Mouse (Mus musculus) T-helper 2 cell (primary cell): ENCODE results near the gene Hist1h2aa.

Experiments
- in situ Hi-C: fragments of 300-600 bp; cut with MboI, MseI; formaldehyde crosslinking; loops from one replicate; pipeline ENCODE4 v1.15.1; 2025; ENCODE audit warnings: high pct_unique_total_duplicates

Gene Hist1h2aa

DNA sequence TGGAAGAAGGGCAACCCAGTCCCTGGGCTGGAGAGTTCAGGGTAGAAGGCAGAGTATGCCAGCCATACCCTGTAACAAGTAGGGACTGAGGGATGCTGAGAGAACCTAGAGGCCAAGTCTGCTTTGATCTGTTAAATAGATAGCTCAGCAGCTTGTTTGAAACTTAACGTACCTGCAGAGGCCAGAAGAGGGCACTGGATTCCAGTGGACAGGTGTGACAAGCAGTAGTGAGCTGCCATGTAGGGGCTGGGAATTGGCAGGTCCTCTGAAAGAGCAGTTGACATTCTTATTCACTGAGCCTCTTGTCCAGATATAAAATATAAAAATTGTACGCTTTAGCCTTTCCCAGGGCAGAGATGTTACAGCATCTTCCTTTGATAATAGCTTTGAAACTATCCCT lies 8.6 kb downstream of the Hist1h2aa start:
- in situ Hi-C loops: no loop called here

DNA sequence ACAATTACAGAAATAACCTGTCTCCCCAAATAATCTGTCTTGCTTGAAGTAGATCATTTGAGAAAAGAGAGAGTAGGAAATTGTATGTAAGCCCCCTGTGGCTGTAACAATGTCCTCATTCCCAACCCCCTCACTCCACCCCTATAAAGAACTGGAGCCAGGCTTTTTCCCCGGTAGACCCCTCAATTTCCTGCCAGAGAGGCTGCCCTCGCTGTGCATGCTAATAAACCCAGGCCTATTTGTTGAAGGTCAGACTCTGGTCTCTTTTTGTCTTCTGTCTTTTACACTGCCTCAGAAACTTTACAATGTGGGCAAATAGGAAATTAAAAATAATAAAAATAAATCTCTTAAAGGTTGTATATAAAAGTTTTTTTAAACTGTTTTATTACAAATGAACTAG lies 12.0 kb downstream of the Hist1h2aa start:
- in situ Hi-C loops: no loop called here

DNA sequence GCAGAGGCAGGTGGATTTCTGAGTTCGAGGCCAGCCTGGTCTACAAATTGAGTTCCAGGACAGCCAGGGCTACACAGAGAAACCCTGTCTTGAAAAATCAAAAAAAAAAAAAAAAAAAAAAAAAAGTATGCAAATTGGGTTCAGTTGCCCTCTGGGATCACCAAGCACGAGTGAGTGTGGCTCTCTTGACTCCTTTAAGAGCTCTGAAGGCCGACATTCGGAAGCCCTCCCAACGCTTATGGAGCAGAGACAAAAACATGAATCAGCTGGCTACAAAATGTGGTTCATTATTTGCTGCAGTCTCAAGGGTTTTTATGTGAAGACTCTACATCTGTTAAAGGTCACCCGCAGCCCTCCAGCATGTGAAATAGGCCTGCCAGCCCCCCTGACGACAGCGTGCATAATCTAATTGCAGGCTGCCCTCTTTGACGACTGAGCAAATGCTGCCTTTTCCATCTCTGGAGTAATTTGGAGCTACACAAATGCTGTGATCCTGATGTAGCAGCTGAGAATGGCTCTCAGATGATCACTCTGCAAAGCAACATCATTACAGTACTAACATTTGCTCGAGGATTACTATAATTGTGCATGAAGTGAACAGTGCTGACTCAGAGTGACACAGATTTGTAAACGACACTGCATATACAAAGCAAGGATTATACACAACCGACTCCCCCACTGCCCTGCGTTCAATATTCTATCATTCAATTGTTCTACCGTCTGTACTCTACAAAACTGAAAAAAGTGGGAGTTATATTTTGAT lies 15.4 kb downstream of the Hist1h2aa start:
- in situ Hi-C loops: loop anchor here (5.0 kb wide), 1 partner anchor 287 kb away; no protein-coding TSS in a partner anchor

DNA sequence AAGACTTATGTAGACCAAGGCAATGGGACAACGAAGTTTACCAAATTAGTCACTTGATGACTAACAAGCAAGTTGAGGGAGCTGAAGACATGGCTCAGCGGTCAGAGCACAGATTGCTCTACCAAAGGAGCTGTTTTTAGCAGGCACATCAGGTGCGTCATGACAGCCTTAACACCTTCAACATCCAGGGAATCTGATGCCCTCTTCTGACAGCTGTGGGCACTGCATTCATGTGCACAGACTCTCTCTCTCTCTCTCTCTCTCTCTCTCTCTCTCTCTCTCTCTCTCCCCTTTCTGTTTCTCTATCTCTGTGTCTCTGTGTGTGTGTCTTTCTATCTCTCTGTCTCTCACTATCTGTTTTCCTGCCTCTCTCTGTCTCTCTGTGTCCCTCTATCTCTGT lies 16.7 kb downstream of the Hist1h2aa start:
- in situ Hi-C loops: loop anchor here (5.0 kb wide), 1 partner anchor 289 kb away; no protein-coding TSS in a partner anchor

DNA sequence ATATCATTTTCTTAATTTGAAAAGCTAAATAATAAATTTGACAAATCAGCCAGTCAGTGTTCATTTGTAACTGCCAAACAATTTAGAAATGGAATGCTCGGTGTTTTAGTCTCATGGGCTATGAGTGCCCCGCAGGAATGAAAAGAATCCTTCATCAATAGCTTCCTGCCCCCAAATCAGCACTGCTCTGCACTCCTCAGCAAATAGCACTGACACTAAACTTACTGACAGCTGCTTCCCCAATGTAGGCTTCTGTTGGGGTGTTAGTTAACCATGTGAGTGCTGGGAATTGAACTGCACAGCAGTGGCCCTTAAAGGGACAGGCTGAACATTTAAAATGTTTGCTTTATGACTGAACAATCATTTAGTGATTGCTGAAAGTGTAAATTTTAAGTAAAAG lies 25.5 kb downstream of the Hist1h2aa start:
- in situ Hi-C loops: no loop called here

DNA sequence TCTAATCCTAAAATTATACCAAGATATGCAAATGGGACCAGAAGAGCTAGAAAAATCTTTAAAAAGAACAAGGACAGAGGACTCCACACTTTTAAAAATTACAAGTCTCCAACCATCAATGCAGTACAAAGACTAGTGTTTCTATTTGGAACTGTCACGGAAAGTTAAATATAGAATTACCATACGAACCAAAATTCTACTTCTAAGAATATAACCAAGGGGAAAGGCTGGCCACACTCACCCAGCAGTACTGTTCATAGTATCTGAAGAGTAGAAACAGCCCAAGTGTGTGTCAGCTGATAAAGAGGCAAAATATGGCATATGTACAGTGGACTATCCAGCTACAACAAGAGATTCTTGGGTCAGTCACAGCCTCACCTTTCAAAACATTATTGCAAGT lies 30.6 kb downstream of the Hist1h2aa start:
- in situ Hi-C loops: no loop called here

DNA sequence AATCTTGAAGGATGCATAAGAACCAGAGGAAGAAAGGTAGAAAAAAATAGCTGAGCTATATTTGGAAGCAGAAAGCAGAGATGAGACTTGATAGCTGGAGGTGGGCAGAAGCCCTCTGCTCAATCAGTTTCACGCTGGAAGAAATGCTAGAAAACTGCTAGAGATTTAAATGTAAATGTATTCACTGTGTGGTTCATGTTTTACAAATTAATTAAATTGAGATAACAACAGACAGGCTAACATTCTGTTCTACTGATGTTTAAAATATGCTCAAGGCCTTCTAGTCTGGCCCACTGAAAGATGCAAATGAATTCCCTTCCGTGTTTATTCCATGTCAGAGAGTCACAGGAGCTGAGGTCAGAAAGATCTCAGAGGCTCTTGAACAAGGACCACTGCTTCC lies 37.6 kb downstream of the Hist1h2aa start:
- in situ Hi-C loops: loop anchor here (5.0 kb wide), 1 partner anchor 85 kb away; no protein-coding TSS in a partner anchor

DNA sequence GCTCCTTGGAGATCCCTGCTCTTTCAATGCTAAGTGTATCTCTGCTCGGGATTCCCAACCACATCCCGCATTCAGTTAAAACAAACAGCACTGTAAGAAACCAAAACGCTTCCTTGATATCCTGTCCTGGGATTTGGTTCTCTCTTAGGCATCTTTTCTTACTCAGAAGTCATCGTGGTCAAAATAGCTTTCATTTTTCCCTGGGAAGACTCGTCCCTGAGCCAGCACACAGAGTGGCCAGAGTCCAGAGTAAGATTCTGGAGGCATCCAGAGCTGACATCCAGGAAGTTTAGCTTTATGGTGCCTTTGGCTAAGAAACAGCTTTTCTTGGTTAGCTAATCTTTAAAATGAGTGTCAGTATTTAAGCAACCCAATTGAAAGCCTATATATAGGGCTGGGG lies 38.0 kb downstream of the Hist1h2aa start:
- in situ Hi-C loops: loop anchor here (5.0 kb wide), 1 partner anchor 85 kb away; no protein-coding TSS in a partner anchor
